Mouse (Mus musculus): ENCODE results near the gene Tmem11.
"Not testable (repeated sequence)": the region's sequence is repeated elsewhere in the genome, so short reads cannot be mapped to it uniquely, and the experiment has no call there.

Gene Tmem11

GRCm38 (mm10) chr11:60886986-60887385, 7.9 kb upstream of the Tmem11 start:
- in situ Hi-C loops (cut with MboI) = not testable (repeated sequence)

GRCm38 (mm10) chr11:60882386-60882785, 3.3 kb upstream of the Tmem11 start:
- in situ Hi-C loops (cut with MboI) = no loop called here

GRCm38 (mm10) chr11:60880559-60880958, 1.5 kb upstream of the Tmem11 start:
- in situ Hi-C loops (cut with MboI) = no loop called here

- in situ Hi-C loops (cut with MboI) = loop anchor here (5.0 kb wide), 1 partner anchor 33 kb away; the partner anchor contains the start of gene Natd1
Measured at GRCm38 (mm10) chr11:60879423-60879822, 351 bp upstream of the Tmem11 start.

- in situ Hi-C loops (cut with MboI) = loop anchor here (5.0 kb wide), 1 partner anchor 34 kb away; the partner anchor contains the start of gene Natd1
Measured at GRCm38 (mm10) chr11:60878056-60878612, 938 bp downstream of the Tmem11 start.

GRCm38 (mm10) chr11:60873101-60873500, 6.0 kb downstream of the Tmem11 start:
- in situ Hi-C loops (cut with MboI) = no loop called here

- in situ Hi-C loops (cut with MboI) = no loop called here
Measured at GRCm38 (mm10) chr11:60871409-60871808, 7.7 kb downstream of the Tmem11 start.

- in situ Hi-C loops (cut with MboI) = not testable (repeated sequence)
Measured at GRCm38 (mm10) chr11:60869471-60869870, 9.6 kb downstream of the Tmem11 start.

GRCm38 (mm10) chr11:60867904-60868303, 11.2 kb downstream of the Tmem11 start:
- in situ Hi-C loops (cut with MboI) = no loop called here

GRCm38 (mm10) chr11:60867456-60867855, 11.6 kb downstream of the Tmem11 start:
- in situ Hi-C loops (cut with MboI) = no loop called here

GRCm38 (mm10) chr11:60866021-60866420, 13.1 kb downstream of the Tmem11 start:
- in situ Hi-C loops (cut with MboI) = no loop called here

- in situ Hi-C loops (cut with MboI) = no loop called here
Measured at GRCm38 (mm10) chr11:60864916-60865315, 14.2 kb downstream of the Tmem11 start.

GRCm38 (mm10) chr11:60864166-60864565, 14.9 kb downstream of the Tmem11 start:
- in situ Hi-C loops (cut with MboI) = no loop called here

GRCm38 (mm10) chr11:60863196-60863595, 15.9 kb downstream of the Tmem11 start:
- in situ Hi-C loops (cut with MboI) = no loop called here

GRCm38 (mm10) chr11:60861993-60862392, 17.1 kb downstream of the Tmem11 start:
- in situ Hi-C loops (cut with MboI) = no loop called here

GRCm38 (mm10) chr11:60856587-60856986, 22.5 kb downstream of the Tmem11 start:
- in situ Hi-C loops (cut with MboI) = no loop called here

GRCm38 (mm10) chr11:60845415-60845814, 33.7 kb downstream of the Tmem11 start:
- in situ Hi-C loops (cut with MboI) = no loop called here

- in situ Hi-C loops (cut with MboI) = no loop called here
Measured at GRCm38 (mm10) chr11:60843412-60843811, 35.7 kb downstream of the Tmem11 start.

- in situ Hi-C loops (cut with MboI) = no loop called here
Measured at GRCm38 (mm10) chr11:60841467-60842200, 37.4 kb downstream of the Tmem11 start.

GRCm38 (mm10) chr11:60837644-60838406, 41.2 kb downstream of the Tmem11 start:
- in situ Hi-C loops (cut with MboI) = no loop called here

GRCm38 (mm10) chr11:60836897-60837296, 42.2 kb downstream of the Tmem11 start:
- in situ Hi-C loops (cut with MboI) = no loop called here

GRCm38 (mm10) chr11:60830433-60831052, 48.5 kb downstream of the Tmem11 start, which contains the start of gene Dhrs7b:
TSS of gene Dhrs7b (plus strand) at chr11:60830631.
- in situ Hi-C loops (cut with MboI) = no loop called here
